Mouse (Mus musculus): ENCODE measurements around the gene Iqgap2. TPM values are rescaled to one million over a fixed set of nuclear protein-coding genes. Genes with fewer than 3 reads are reported as not detected.
A peak's percentile ranks its signal among the peaks of the same experiment; 100 is the strongest.

Iqgap2 gene
- polyA plus RNA-seq, 1 experiment from 2014 or later: 4.3 TPM

DNA sequence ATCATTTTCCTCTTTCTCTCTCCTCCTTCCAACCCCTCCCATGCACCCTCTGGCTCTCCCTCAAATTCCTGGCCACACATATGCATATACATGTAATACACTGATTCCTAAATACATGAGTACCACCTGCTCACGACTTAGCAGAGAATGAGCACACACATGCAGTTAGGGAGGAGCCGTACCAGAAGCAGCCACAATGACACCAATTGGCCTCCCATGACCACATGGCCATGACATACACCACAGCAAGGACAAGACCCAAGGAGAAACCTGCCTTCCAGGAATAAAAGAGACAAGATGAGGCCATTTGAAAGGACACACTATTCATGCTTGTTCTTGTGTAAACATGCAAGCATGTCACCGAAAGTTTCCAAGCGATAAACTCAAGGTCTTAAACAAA, 72.8 kb downstream of the Iqgap2 start:
- Histone ChIP-seq H3K27me3 (no peaks in the 10 kb centered on the region), H3K4me3 (no peak overlapping the region), H3K27ac (replicated peaks) (no peak overlapping the region), H3K9ac (no peak overlapping the region), H3K4me1 (replicated peaks) (peaks cover 4% of the 10 kb centered on the region; the same call in 1 of the 2 replicates), H3K4me2 (no peak overlapping the region), H3K36me3 (no peaks in the 10 kb centered on the region), H3K9me3 (no peaks in the 10 kb centered on the region)
- no peak for ATAC-seq (ENCODE audit: low FRiP score, low read depth)
- WGBS: 92% methylated on average over 4 of the region's 4 CpGs

DNA sequence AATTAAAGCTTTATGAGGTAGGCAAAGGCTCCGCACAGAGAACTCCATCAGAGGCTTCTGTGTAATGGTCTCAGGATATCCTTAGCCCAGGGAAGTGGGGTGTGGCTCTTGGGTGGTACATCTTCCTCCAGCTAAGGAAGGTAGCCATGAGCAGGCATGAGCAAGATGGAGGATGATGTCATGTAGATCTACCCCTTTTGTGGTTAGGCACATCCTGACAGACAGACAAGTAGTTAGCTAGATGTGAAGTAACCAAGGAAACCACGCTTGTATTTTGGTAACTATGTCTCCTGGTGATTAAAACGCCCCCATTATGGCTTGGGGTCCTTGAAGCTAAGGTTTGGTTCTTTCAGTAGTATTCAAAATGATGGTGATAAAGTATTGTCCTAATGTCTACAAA, 78.1 kb downstream of the Iqgap2 start:
- Histone ChIP-seq H3K4me3 (no peak overlapping the region), H3K27ac (replicated peaks) (no peak overlapping the region), H3K4me1 (replicated peaks) (no peaks in the 10 kb centered on the region), H3K9me3 (no peaks in the 10 kb centered on the region), H3K4me2 (no peak overlapping the region), H3K9ac (no peak overlapping the region), H3K36me3 (no peaks in the 10 kb centered on the region), H3K27me3 (no peaks in the 10 kb centered on the region)
- WGBS: 93% methylated on average over 3 of the region's 3 CpGs
- no peak for ATAC-seq (ENCODE audit: low FRiP score, low read depth)

DNA sequence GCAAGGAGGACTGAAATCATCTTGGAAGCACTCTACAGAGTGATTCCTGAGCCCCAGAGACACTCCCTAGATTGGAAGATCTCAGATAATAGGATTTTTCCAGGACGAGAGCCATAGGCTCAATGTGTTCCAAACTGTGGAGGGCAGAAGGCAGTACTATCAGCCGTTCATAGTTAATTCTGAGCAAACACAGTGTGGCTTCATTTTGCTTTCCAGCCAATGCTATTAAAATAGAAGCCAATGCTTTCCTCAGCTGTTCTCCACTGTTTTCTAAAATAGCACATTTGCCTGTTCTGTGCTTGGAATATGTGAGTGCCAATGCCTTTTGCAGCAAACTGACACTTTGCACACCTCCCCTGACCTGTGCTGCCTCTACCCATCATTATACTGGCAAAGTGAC, 80.9 kb downstream of the Iqgap2 start:
- Histone ChIP-seq H3K9me3 (no peaks in the 10 kb centered on the region), H3K4me2 (no peak overlapping the region), H3K9ac (no peak overlapping the region), H3K4me3 (no peak overlapping the region), H3K4me1 (replicated peaks) (peaks cover 13% of the 10 kb centered on the region), H3K27me3 (no peaks in the 10 kb centered on the region), H3K36me3 (no peaks in the 10 kb centered on the region), H3K27ac (replicated peaks) (no peak overlapping the region)
- 57% methylated on average over 2 of the region's 2 CpGs for WGBS
- ATAC-seq (ENCODE audit: low FRiP score, low read depth): no peak

DNA sequence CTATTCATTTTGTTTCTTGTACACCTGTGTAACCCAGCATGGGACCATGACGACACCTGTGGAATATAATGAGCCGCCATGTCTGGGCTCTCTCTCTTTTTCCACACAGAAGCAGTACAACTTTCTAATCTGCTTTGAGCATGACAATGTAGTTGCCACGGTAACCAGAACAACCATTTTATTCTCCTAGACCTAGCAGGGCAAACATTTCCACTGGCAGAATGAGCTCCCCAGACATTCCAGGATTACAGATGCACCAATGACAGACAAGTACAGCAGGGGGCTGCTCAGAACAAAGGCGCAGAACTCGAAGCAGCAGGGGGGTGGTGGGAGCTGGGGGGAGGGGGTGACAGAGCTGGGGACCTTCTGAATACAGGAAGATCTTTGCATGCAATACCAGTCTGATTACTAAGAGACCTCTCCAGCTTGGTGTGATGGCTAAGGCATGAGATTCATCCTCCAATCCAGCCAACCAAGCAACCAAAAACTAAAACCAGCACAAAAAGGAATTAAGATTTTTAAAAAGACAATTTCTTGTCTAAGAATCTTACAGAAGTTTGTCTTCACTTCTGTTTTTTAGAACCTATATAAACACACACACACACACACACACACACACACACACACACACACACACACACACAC, 84.5 kb downstream of the Iqgap2 start:
- Histone ChIP-seq H3K9ac (no peak overlapping the region), H3K4me2 (peak overlapping the region; percentile 27), H3K9me3 (no peaks in the 10 kb centered on the region), H3K27me3 (no peaks in the 10 kb centered on the region), H3K27ac (replicated peaks) (0 out of 2 replicates have a peak overlapping the region, but pooled peaks have one; percentile 19), H3K4me1 (replicated peaks) (peaks cover 13% of the 10 kb centered on the region), H3K36me3 (no peaks in the 10 kb centered on the region), H3K4me3 (no peak overlapping the region)
- 6% methylated on average over 5 of the region's 5 CpGs for WGBS
- ATAC-seq (ENCODE audit: low FRiP score, low read depth): peak; percentile 90

DNA sequence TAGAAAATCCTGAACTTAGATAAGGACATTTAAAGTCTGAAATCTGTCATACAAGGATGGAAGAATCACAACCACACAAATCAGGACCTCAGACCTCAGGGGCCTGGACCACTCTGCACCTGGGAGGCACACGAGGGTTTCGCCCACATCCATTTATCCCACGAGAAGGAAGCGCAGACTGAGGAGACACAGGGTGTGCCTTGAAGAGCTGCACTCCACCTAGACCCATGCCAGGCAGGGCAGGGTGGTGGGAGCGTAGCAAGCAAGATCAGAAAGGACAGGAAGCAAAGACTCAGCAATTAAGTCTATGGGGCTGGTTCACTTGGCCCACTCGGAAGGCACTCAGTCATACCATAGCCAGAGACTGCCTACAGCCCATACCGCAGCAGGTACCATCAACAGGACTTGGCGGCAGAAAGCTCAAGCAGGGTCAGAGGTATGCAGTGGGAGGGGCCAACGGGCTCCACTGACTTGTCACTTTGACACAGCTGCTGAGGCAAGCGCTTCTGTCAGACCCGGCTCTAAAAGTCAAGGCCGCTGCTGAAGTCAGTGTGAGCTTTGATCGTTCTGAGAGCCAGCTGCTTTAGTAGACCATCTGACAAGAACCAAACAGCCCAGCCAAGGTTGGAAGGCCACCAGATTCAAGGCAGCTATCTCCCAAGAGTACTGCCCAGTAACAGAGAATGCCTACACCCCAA, 86.1 kb downstream of the Iqgap2 start:
- 55% methylated on average over 13 of the region's 13 CpGs for WGBS
- H3K4me2 ChIP-seq: no peak overlapping the region
- no peaks in the 10 kb centered on the region for H3K27me3 ChIP-seq
- no peak overlapping the region for H3K27ac ChIP-seq (replicated peaks)
- no peaks in the 10 kb centered on the region for H3K36me3 ChIP-seq
- H3K9ac ChIP-seq: no peak overlapping the region
- H3K4me3 ChIP-seq: no peak overlapping the region
- H3K4me1 ChIP-seq (replicated peaks): peaks cover 19% of the 10 kb centered on the region
- ATAC-seq (ENCODE audit: low FRiP score, low read depth): no peak
- no peaks in the 10 kb centered on the region for H3K9me3 ChIP-seq

DNA sequence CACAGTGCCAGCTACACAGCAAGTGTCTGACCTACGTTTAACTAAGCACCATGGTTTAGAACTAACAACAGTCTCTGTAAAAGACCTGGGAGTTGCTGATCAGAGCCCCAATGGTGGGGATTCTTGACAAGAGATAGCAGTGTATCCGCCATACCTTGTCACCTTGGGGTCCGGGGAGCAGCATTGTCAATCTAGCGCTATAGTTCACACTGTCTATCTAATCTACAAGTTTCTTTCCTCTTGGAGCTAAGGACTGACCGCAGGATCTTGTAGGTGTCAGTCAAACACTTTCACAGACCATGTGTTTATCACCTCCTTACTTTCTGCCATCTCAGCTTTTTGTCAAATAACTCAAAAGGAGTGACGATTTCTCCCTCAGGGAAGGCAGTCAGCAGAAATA, 87.6 kb downstream of the Iqgap2 start:
- Histone ChIP-seq H3K4me1 (replicated peaks) (peaks cover 20% of the 10 kb centered on the region), H3K27ac (replicated peaks) (no peak overlapping the region), H3K9ac (no peak overlapping the region), H3K36me3 (no peaks in the 10 kb centered on the region), H3K27me3 (no peaks in the 10 kb centered on the region), H3K9me3 (no peaks in the 10 kb centered on the region), H3K4me3 (no peak overlapping the region), H3K4me2 (no peak overlapping the region)
- 87% methylated on average over 6 of the region's 6 CpGs for WGBS
- no peak for ATAC-seq (ENCODE audit: low FRiP score, low read depth)

DNA sequence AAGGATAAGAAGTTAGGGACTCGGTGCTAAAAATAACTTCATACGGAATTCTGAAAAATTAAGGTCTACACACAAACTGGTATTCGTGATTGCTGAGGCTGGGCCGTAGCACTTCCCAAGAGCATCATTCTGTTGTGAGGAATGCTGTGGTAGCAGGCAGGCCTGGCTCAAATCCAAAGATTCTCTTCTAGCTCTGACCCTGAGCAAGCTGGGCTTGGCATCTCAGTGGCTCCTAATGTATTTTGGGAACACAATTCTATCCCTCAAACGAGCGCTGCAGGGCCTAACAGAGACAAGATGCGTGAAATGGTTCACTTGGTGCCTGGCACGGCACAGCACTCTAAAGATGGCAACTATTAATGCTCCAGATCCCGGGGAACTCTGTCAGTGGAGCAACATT, 90.8 kb downstream of the Iqgap2 start:
- WGBS: 56% methylated on average over 9 of the region's 9 CpGs
- ATAC-seq (ENCODE audit: low FRiP score, low read depth): no peak
- Histone ChIP-seq H3K4me3 (no peak overlapping the region), H3K9me3 (no peaks in the 10 kb centered on the region), H3K27me3 (no peaks in the 10 kb centered on the region), H3K4me1 (replicated peaks) (peaks cover 6% of the 10 kb centered on the region; the same call in 1 of the 2 replicates), H3K27ac (replicated peaks) (no peak overlapping the region), H3K9ac (no peak overlapping the region), H3K36me3 (no peaks in the 10 kb centered on the region), H3K4me2 (no peak overlapping the region)

DNA sequence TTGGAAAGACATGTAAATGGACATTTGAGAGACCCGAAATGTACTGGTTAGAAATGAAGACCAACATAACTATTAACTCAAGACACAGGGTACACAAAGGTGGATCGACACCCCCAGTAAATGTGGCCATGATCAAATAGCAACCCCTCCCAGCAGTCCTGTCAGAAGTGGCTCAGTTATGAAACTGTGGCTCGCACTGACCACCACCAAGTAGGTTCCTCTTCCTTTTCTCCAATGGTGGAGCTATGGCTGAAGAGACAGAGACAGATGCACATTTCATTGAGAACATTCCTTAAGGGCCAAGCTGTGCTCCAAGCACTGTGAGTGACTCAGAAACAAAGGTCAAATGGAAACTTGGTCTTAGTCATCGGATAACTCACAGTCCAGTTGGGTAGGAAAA, 92.4 kb downstream of the Iqgap2 start:
- 91% methylated on average over 4 of the region's 4 CpGs for WGBS
- no peaks in the 10 kb centered on the region for H3K9me3 ChIP-seq
- H3K9ac ChIP-seq: no peak overlapping the region
- no peak overlapping the region for H3K4me3 ChIP-seq
- H3K4me2 ChIP-seq: no peak overlapping the region
- no peak overlapping the region for H3K27ac ChIP-seq (replicated peaks)
- H3K36me3 ChIP-seq: no peaks in the 10 kb centered on the region
- no peak for ATAC-seq (ENCODE audit: low FRiP score, low read depth)
- H3K27me3 ChIP-seq: no peaks in the 10 kb centered on the region
- peaks cover 6% of the 10 kb centered on the region; the same call in 1 of the 2 replicates for H3K4me1 ChIP-seq (replicated peaks)

DNA sequence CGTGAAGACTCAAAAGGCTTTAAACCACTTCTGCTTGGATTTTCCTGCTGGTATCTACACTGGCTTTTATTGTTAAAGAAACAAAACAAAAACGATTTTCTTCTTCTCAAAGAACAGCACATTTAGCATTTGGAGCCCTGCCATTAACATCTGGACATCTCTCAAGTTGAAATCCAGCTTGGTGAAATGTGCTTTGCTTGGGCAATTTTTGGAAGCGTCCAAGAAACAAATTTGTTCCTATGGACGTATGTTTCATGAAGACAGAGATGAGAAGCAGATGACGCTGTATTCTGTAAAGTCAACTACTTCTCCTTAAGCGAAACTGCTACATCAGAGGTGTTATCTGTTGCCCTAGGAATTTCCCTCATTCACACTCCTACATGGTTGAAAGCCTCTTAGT, 93.0 kb downstream of the Iqgap2 start:
- no peak for ATAC-seq (ENCODE audit: low FRiP score, low read depth)
- H3K27me3 ChIP-seq: no peaks in the 10 kb centered on the region
- 56% methylated on average over 6 of the region's 6 CpGs for WGBS
- no peak overlapping the region for H3K4me3 ChIP-seq
- no peak overlapping the region for H3K4me2 ChIP-seq
- H3K36me3 ChIP-seq: no peaks in the 10 kb centered on the region
- H3K27ac ChIP-seq (replicated peaks): no peak overlapping the region
- peaks cover 6% of the 10 kb centered on the region; the same call in 1 of the 2 replicates for H3K4me1 ChIP-seq (replicated peaks)
- no peak overlapping the region for H3K9ac ChIP-seq
- H3K9me3 ChIP-seq: no peaks in the 10 kb centered on the region

DNA sequence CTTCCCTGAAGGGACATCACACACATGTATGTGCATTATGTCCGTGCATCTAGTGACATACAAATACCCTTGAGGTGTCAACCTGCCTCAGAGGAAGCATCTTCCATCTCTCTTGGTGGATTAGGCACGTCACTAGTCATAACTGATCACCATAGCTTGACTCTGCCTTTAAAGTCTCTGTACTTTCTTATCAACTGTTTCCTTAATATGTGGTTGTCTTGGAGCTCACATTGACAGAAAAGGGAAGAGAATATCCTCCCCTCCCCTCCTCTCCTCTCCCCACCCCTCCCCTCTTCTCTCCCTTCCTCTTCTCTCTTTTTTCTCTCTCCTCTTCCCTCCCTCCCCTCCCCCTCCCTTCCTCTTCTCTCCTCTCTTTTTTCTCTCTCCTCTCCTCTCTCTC, 94.2 kb downstream of the Iqgap2 start:
- Histone ChIP-seq H3K4me2 (no peak overlapping the region), H3K4me3 (no peak overlapping the region), H3K36me3 (no peaks in the 10 kb centered on the region), H3K9me3 (no peaks in the 10 kb centered on the region), H3K27me3 (no peaks in the 10 kb centered on the region), H3K4me1 (replicated peaks) (peaks cover 6% of the 10 kb centered on the region; the same call in 1 of the 2 replicates), H3K9ac (no peak overlapping the region), H3K27ac (replicated peaks) (no peak overlapping the region)
- ATAC-seq (ENCODE audit: low FRiP score, low read depth): no peak
- 94% methylated on average over 2 of the region's 2 CpGs for WGBS

DNA sequence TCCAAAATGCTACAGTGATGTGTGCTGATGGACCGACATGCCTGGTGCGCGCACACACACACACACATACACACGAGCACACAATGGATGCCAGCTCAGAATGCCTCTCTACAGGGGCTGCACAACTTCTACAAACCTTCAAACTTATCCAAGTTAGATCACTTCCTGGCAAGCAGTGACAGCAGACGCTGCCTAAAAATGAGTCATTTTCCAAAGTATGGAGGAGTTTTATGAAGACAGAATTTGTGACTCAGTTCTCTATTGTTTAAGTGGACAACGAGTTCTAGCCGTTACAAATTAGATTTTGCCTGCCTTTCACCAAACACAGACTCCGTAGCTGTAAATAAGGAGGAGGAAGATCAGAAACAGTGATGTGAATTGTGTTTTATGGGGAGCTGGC, 97.4 kb downstream of the Iqgap2 start:
- ATAC-seq (ENCODE audit: low FRiP score, low read depth): no peak
- no peaks in the 10 kb centered on the region for H3K9me3 ChIP-seq
- H3K4me2 ChIP-seq: no peak overlapping the region
- 71% methylated on average over 8 of the region's 8 CpGs for WGBS
- H3K4me1 ChIP-seq (replicated peaks): 0 out of 2 replicates have a peak, but pooled peaks cover 2% of the 10 kb centered on the region
- H3K36me3 ChIP-seq: no peaks in the 10 kb centered on the region
- no peak overlapping the region for H3K27ac ChIP-seq (replicated peaks)
- H3K4me3 ChIP-seq: no peak overlapping the region
- no peaks in the 10 kb centered on the region for H3K27me3 ChIP-seq
- H3K9ac ChIP-seq: no peak overlapping the region

DNA sequence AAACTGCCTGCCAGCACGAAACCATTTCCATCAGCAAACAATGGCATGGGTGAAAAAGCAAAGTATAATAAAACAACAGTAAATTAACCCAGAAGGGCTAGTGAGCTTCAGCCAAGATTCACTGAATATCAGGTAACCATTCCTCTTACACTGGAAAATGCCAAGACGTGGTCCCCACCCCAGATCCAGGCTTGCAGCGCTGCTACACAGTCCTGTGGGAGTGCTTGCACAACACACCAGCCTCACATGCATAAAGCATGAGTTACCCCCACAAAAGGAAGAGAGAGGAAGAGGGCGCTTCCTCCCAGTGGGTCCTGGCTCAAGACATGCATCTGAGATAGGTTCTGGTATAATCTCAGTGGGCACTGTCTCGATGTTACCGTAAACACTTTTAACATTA, 100.8 kb downstream of the Iqgap2 start:
- ATAC-seq (ENCODE audit: low FRiP score, low read depth): no peak
- Histone ChIP-seq H3K9ac (no peak overlapping the region), H3K27me3 (no peaks in the 10 kb centered on the region), H3K9me3 (no peaks in the 10 kb centered on the region), H3K27ac (replicated peaks) (no peak overlapping the region), H3K4me3 (no peak overlapping the region), H3K4me2 (no peak overlapping the region), H3K4me1 (replicated peaks) (0 out of 2 replicates have a peak, but pooled peaks cover 2% of the 10 kb centered on the region), H3K36me3 (no peaks in the 10 kb centered on the region)
- WGBS: 65% methylated on average over 6 of the region's 6 CpGs

Measured in hindbrain, embryonic 15.5 days (tissue).